Mouse (Mus musculus): ENCODE results near the gene Gm9046. TPM values are rescaled to one million over a fixed set of nuclear protein-coding genes. Genes with fewer than 3 reads are reported as not detected.
"Not testable (repeated sequence)": the region's sequence is repeated elsewhere in the genome, so short reads cannot be mapped to it uniquely, and the experiment has no call there.

Gm9046 gene
- not detected in 2 replicates for polyA plus RNA-seq (2015; fragmentation: Nextera tagmentation; extraction: Ambion mirVana)

DNA sequence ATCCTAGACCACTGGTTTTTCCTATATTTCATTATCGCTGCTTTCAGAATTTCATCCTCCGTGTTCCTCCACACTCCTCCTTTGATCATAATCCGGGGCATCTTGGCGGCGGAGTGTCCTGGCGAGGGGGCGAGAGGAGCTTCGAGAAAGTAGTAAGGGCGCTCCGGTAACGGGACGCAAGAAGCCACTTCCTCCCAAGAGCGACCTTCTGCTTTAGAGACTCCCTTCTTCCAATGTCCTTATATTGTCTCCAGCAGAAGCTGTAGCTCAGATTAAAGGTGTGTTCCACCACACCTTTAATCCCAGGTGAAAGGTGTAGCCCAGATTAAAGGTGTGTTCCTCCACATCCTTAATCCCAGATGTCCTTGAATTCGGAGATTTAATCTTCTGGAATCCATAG lies at the start of gene Gm9046:
Gm9046 (minus strand) TSS at position 101 of the 400 bp plus-strand sequence.
- H3K4me3 ChIP-seq (replicated peaks); H3K9me3 ChIP-seq; H3K9ac ChIP-seq; H3K4me2 ChIP-seq; ATAC-seq (ENCODE audit: insufficient read depth, low FRiP score, low read depth); H3K27me3 ChIP-seq (replicated peaks); H3K4me1 ChIP-seq; H3K27ac ChIP-seq; H3K36me3 ChIP-seq: not testable (repeated sequence)
- no CpG with 5 or more reads among the region's 14 CpGs for WGBS

DNA sequence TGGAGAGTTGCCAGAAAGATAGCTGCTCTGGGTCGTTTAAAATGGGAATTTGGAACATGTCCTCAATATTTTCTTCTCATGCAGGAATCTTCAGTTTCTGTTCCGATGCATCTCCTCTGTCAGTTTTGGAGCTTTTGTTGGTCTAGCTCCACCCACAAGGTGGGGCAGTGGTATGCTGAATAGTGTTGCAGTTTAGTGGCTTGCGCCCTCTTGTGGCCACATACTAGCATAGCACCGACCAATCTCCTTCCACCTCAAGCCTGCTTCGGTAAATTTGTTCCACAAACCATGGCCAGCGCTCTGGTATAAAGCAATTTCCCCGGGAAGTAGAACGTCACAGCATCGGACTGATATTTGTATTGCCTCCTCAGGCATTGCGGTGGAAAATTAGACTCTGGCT lies 27.4 kb upstream of the Gm9046 start:
- Histone ChIP-seq H3K27ac (no peak overlapping the region), H3K4me1 (no peaks in the 10 kb centered on the region), H3K9me3 (no peaks in the 10 kb centered on the region), H3K36me3 (no peaks in the 10 kb centered on the region), H3K27me3 (replicated peaks) (no peaks in the 10 kb centered on the region), H3K4me3 (replicated peaks) (no peak overlapping the region), H3K9ac (no peak overlapping the region), H3K4me2 (peak overlapping the region; percentile 38; the same call in 1 of the 2 replicates)
- ATAC-seq (ENCODE audit: insufficient read depth, low FRiP score, low read depth): peak; percentile 83; the same call in 1 of the 2 replicates
- WGBS: 4% methylated on average over 10 of the region's 10 CpGs

DNA sequence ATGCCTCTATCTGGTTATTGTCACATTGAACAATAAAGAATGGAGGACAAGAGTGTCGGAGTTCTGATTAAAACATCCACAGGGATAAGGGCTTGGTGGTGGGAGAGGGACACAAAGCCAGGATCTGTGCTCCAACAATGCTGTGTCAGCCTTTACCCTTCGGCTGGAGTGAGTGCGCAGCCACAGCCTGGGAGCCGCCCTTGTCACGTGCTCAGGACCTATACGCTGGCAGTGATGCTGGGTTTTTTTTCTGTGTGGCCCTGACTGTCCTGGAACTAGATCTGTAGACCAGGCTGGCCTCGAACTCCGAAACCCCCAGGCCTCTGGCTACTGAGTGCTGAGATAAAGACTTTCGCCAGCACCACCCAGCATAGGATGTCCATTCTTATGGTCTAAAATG lies 26.5 kb upstream of the Gm9046 start:
- H3K36me3 ChIP-seq: no peaks in the 10 kb centered on the region
- no peaks in the 10 kb centered on the region for H3K9me3 ChIP-seq
- H3K9ac ChIP-seq: no peak overlapping the region
- no peak for ATAC-seq (ENCODE audit: insufficient read depth, low FRiP score, low read depth)
- no peak overlapping the region for H3K4me3 ChIP-seq (replicated peaks)
- H3K4me2 ChIP-seq: no peak overlapping the region
- H3K27me3 ChIP-seq (replicated peaks): no peaks in the 10 kb centered on the region
- no peak overlapping the region for H3K27ac ChIP-seq
- 81% methylated on average over 9 of the region's 9 CpGs for WGBS
- no peaks in the 10 kb centered on the region for H3K4me1 ChIP-seq

DNA sequence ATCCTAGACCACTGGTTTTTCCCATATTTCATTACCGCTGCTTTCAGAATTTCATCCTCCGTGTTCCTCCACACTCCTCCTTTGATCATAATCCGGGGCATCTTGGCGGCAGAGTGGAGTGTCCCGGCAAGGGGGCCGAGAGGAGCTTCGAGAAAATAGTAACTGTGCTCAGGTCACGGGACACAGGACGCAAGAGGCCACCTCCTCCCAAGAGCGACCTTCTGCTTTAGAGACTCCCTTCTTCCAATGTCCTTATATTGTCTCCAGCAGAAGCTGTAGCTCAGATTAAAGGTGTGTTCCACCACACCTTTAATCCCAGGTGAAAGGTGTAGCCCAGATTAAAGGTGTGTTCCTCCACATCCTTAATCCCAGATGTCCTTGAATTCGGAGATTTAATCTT lies 10.9 kb upstream of the Gm9046 start, which contains the start of gene Gm9049:
Gm9049 (minus strand) TSS at position 101 of the 400 bp plus-strand sequence.
- not testable (repeated sequence) for H3K27me3 ChIP-seq (replicated peaks); H3K4me2 ChIP-seq; H3K4me1 ChIP-seq; H3K36me3 ChIP-seq; H3K9me3 ChIP-seq; H3K4me3 ChIP-seq (replicated peaks); H3K9ac ChIP-seq; H3K27ac ChIP-seq; ATAC-seq (ENCODE audit: insufficient read depth, low FRiP score, low read depth)
- WGBS: 56% methylated on average over 1 of the region's 11 CpGs

DNA sequence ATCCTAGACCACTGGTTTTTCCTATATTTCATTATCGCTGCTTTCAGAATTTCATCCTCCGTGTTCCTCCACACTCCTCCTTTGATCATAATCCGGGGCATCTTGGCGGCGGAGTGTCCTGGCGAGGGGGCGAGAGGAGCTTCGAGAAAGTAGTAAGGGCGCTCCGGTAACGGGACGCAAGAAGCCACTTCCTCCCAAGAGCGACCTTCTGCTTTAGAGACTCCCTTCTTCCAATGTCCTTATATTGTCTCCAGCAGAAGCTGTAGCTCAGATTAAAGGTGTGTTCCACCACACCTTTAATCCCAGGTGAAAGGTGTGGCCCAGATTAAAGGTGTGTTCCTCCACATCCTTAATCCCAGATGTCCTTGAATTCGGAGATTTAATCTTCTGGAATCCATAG lies 5.5 kb upstream of the Gm9046 start, which contains the start of gene Gm9048:
Gm9048 (minus strand) TSS at position 101 of the 400 bp plus-strand sequence.
- not testable (repeated sequence) for H3K27ac ChIP-seq; H3K9ac ChIP-seq; H3K4me3 ChIP-seq (replicated peaks); ATAC-seq (ENCODE audit: insufficient read depth, low FRiP score, low read depth); H3K36me3 ChIP-seq; H3K4me1 ChIP-seq; H3K9me3 ChIP-seq; H3K27me3 ChIP-seq (replicated peaks); H3K4me2 ChIP-seq
- 77% methylated on average over 1 of the region's 14 CpGs for WGBS

DNA sequence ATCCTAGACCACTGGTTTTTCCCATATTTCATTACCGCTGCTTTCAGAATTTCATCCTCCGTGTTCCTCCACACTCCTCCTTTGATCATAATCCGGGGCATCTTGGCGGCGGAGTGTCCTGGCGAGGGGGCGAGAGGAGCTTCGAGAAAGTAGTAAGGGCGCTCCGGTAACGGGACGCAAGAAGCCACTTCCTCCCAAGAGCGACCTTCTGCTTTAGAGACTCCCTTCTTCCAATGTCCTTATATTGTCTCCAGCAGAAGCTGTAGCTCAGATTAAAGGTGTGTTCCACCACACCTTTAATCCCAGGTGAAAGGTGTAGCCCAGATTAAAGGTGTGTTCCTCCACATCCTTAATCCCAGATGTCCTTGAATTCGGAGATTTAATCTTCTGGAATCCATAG lies 5.3 kb downstream of the Gm9046 start, which contains the start of gene Gm9045:
Gm9045 (minus strand) TSS at position 101 of the 400 bp plus-strand sequence.
- H3K4me3 ChIP-seq (replicated peaks); H3K27me3 ChIP-seq (replicated peaks); H3K9me3 ChIP-seq; H3K27ac ChIP-seq; H3K9ac ChIP-seq; H3K36me3 ChIP-seq; H3K4me2 ChIP-seq; ATAC-seq (ENCODE audit: insufficient read depth, low FRiP score, low read depth); H3K4me1 ChIP-seq: not testable (repeated sequence)
- WGBS: no CpG with 5 or more reads among the region's 14 CpGs

DNA sequence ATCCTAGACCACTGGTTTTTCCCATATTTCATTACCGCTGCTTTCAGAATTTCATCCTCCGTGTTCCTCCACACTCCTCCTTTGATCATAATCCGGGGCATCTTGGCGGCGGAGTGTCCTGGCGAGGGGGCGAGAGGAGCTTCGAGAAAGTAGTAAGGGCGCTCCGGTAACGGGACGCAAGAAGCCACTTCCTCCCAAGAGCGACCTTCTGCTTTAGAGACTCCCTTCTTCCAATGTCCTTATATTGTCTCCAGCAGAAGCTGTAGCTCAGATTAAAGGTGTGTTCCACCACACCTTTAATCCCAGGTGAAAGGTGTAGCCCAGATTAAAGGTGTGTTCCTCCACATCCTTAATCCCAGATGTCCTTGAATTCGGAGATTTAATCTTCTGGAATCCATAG lies 10.7 kb downstream of the Gm9046 start, which contains the start of gene Gm9044:
Gm9044 (minus strand) TSS at position 101 of the 400 bp plus-strand sequence.
- not testable (repeated sequence) for H3K27ac ChIP-seq; H3K9me3 ChIP-seq; H3K4me3 ChIP-seq (replicated peaks); H3K4me1 ChIP-seq; H3K4me2 ChIP-seq; ATAC-seq (ENCODE audit: insufficient read depth, low FRiP score, low read depth); H3K27me3 ChIP-seq (replicated peaks); H3K9ac ChIP-seq; H3K36me3 ChIP-seq
- no CpG with 5 or more reads among the region's 14 CpGs for WGBS

DNA sequence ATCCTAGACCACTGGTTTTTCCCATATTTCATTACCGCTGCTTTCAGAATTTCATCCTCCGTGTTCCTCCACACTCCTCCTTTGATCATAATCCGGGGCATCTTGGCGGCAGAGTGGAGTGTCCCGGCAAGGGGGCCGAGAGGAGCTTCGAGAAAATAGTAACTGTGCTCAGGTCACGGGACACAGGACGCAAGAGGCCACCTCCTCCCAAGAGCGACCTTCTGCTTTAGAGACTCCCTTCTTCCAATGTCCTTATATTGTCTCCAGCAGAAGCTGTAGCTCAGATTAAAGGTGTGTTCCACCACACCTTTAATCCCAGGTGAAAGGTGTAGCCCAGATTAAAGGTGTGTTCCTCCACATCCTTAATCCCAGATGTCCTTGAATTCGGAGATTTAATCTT lies 16.2 kb downstream of the Gm9046 start, which contains the start of gene Gm9040:
Gm9040 (minus strand) TSS at position 101 of the 400 bp plus-strand sequence.
- H3K36me3 ChIP-seq; H3K27me3 ChIP-seq (replicated peaks); H3K9ac ChIP-seq; H3K4me2 ChIP-seq; H3K27ac ChIP-seq; H3K9me3 ChIP-seq; ATAC-seq (ENCODE audit: insufficient read depth, low FRiP score, low read depth); H3K4me1 ChIP-seq; H3K4me3 ChIP-seq (replicated peaks): not testable (repeated sequence)
- no CpG with 5 or more reads among the region's 11 CpGs for WGBS

DNA sequence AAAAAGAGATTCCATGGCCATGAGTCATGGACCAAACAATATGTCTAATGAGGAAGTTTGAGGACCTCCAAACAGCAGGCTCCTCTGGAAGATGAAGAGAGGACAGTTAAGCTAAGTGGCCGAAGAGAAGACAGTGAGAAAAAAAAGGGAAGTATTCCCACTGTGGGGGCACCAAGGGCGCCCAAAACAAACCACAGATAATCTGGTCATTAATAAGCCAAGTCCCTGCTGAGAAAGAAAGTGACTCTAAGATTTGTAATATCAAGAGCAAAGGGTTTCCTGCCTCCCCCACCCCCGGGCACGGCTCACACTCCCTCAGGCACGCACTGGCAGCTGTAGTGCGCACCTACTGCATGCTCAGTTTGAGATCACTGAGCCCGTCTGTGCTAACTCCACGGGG lies 24.0 kb downstream of the Gm9046 start:
- H3K27me3 ChIP-seq (replicated peaks): no peaks in the 10 kb centered on the region
- no peak for ATAC-seq (ENCODE audit: insufficient read depth, low FRiP score, low read depth)
- no peaks in the 10 kb centered on the region for H3K36me3 ChIP-seq
- H3K9ac ChIP-seq: no peak overlapping the region
- 79% methylated on average over 8 of the region's 8 CpGs for WGBS
- H3K4me1 ChIP-seq: no peaks in the 10 kb centered on the region
- H3K27ac ChIP-seq: no peak overlapping the region
- no peaks in the 10 kb centered on the region for H3K9me3 ChIP-seq
- no peak overlapping the region for H3K4me3 ChIP-seq (replicated peaks)
- no peak overlapping the region for H3K4me2 ChIP-seq

DNA sequence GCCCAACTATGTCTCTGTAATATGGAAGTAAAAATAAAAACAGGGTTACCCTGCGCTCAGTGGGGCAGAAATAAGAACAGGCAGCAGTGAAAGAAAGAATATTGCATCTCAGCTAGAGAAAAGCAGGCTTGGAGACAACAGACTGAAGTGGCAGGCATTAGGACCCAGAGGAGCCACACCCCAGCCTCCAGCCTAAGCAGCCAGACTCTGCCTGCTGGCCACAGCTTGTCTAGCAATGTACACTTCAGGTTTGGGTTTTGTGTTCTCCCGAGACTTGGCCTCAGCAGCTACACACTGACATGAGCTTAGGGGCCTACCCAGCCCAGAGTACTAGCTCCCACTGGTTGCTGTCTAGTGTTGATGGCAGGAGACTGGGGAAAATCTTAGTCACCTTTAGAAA lies 40.9 kb downstream of the Gm9046 start:
- H3K4me2 ChIP-seq; H3K36me3 ChIP-seq; H3K4me3 ChIP-seq (replicated peaks); H3K9me3 ChIP-seq; H3K27ac ChIP-seq; H3K4me1 ChIP-seq; ATAC-seq (ENCODE audit: insufficient read depth, low FRiP score, low read depth); H3K27me3 ChIP-seq (replicated peaks); H3K9ac ChIP-seq: not testable (repeated sequence)
- WGBS: 39% methylated on average over 2 of the region's 2 CpGs

DNA sequence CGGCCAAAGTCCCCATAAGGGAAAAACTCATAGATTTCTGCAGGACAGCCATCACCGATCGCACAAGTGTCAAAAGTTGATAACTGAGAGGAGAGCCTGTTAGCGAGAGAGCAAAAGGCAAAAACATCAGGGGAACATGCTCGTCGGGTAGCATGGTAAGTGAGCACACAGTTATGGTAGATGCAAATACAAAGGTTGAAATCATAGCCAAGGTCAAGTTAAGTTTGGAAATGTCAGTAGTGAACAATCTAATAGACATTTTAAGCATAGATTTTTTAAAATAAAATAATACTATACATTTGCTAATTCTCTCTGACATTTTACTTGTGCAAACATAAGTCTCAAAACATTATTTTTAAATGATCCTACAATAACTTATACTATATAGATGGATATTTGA lies 48.1 kb downstream of the Gm9046 start, which contains the start of gene Iltifb:
Iltifb (minus strand) TSS at position 101 of the 400 bp plus-strand sequence.
- Histone ChIP-seq H3K9ac (no peak within 1 kb of the TSS), H3K4me1 (no peaks in the 10 kb centered on the region)
- 89% methylated on average over 6 of the region's 6 CpGs for WGBS

More for the DNA sequence above, 48.1 kb downstream of the Gm9046 start, which contains the start of gene Iltifb:
- Histone ChIP-seq H3K4me3 (replicated peaks) (no peak within 1 kb of the TSS), H3K9me3 (no peaks in the 10 kb centered on the region), H3K27me3 (replicated peaks) (no peaks in the 10 kb centered on the region), H3K4me2 (no peak within 1 kb of the TSS), H3K36me3 (no peaks in the 10 kb centered on the region), H3K27ac (no peak within 1 kb of the TSS)
- no peak for ATAC-seq (ENCODE audit: insufficient read depth, low FRiP score, low read depth)
